Mouse (Mus musculus): Measurements from ENCODE around the gene Atp1b2. TPM values are rescaled to one million over a fixed set of nuclear protein-coding genes. Genes with fewer than 3 reads are reported as not detected.

The Atp1b2 gene
- total RNA-seq, 4 experiments from 2014 or later, result 386 to 493 (median 443) TPM

Small RNAs within 50 kb of the gene (microRNA-seq; reads per million reads assigned to microRNA genes)
- gene Mir467f, result 0 reads per million in 2 experiments

Other genes with a start within 250 kb of the Atp1b2 start
- 100 to 1,000 TPM; 435 to 510 (median 495) TPM for gene Chd3, start 236.5 kb downstream of the Atp1b2 start, total RNA-seq (2022)
- gene Naa38, start 210.5 kb downstream of the Atp1b2 start, total RNA-seq (2022), result 100 to 1,000 TPM; 101 to 126 (median 111) TPM
- gene Cyb5d1, start 210.3 kb downstream of the Atp1b2 start, total RNA-seq (2022), result 10 to 100 TPM; 37.5 to 51.2 (median 46.5) TPM
- 1 to 10 TPM; 2.2 to 2.8 (median 2.5) TPM for gene Tmem88, start 207.7 kb downstream of the Atp1b2 start, total RNA-seq (2022)
- 10 to 100 TPM; 32.3 to 36.4 (median 34.8) TPM for gene Kdm6b, start 192.3 kb downstream of the Atp1b2 start, total RNA-seq (2022)
- gene Dnah2, start 56.8 kb downstream of the Atp1b2 start, total RNA-seq (2022), result 1 to 10 TPM; 3.1 to 6.3 (median 5.0) TPM
- 100 to 1,000 TPM; 115 to 132 (median 124) TPM for gene Efnb3, start 45.7 kb downstream of the Atp1b2 start, total RNA-seq (2022)
- 10 to 100 TPM; 12.2 to 17.8 (median 12.3) TPM for gene Wrap53, start 25.7 kb downstream of the Atp1b2 start, total RNA-seq (2022)
- 10 to 100 TPM; 27.7 to 36.7 (median 33.7) TPM for gene Trp53, start 25.6 kb downstream of the Atp1b2 start, total RNA-seq (2022)
- under 1 TPM in 2 of 4 experiments, not detected in 2; 0.59 to 0.92 TPM for gene Shbg, start 12.0 kb upstream of the Atp1b2 start, total RNA-seq (2022)
- 10 to 100 TPM; 13.3 to 19.2 (median 14.8) TPM for gene Sat2, start 16.1 kb upstream of the Atp1b2 start, total RNA-seq (2022)
- gene Fxr2, start 27.0 kb upstream of the Atp1b2 start, total RNA-seq (2022), result 100 to 1,000 TPM; 132 to 154 (median 139) TPM
- gene Sox15, start 49.4 kb upstream of the Atp1b2 start, total RNA-seq (2022), result not detected
- 10 to 100 TPM; 51.3 to 60.6 (median 56.8) TPM for gene Mpdu1, start 56.7 kb upstream of the Atp1b2 start, total RNA-seq (2022)
- 100 to 1,000 TPM in 1 of 4 experiments, 10 to 100 TPM in 3; 10.8 to 113 (median 55.2) TPM for gene Cd68, start 60.2 kb upstream of the Atp1b2 start, total RNA-seq (2022)
- gene Eif4a1, start 66.5 kb upstream of the Atp1b2 start, total RNA-seq (2022), result 100 to 1,000 TPM; 319 to 328 (median 325) TPM
- gene Senp3, start 76.1 kb upstream of the Atp1b2 start, total RNA-seq (2022), result 100 to 1,000 TPM in 3 of 4 experiments, 10 to 100 TPM in 1; 82.9 to 123 (median 105) TPM
- 1 to 10 TPM; 2.9 to 3.8 (median 3.2) TPM for gene Tnfsf13, start 79.8 kb upstream of the Atp1b2 start, total RNA-seq (2022)
- gene Tnfsf12, start 89.9 kb upstream of the Atp1b2 start, total RNA-seq (2022), result 10 to 100 TPM in 3 of 4 experiments, 1 to 10 TPM in 1; 9.5 to 17.3 (median 14.4) TPM
- 1 to 10 TPM in 3 of 4 experiments, under 1 TPM in 1; 0.83 to 2.2 (median 1.3) TPM for gene Tnfsfm13, start 90.2 kb upstream of the Atp1b2 start, total RNA-seq (2022)
- gene Polr2a, start 152.7 kb upstream of the Atp1b2 start, total RNA-seq (2022), result 10 to 100 TPM; 53.8 to 60.8 (median 59.1) TPM
- not detected for gene Slc35g3, start 156.0 kb upstream of the Atp1b2 start, total RNA-seq (2022)
- gene Zbtb4, start 160.0 kb upstream of the Atp1b2 start, total RNA-seq (2022), result 100 to 1,000 TPM; 121 to 145 (median 129) TPM
- gene Chrnb1, start 190.0 kb upstream of the Atp1b2 start, total RNA-seq (2022), result 1 to 10 TPM in 3 of 4 experiments, under 1 TPM in 1; 0.49 to 2.2 (median 1.1) TPM
- 10 to 100 TPM; 26.1 to 36.5 (median 30.6) TPM for gene Fgf11, start 195.9 kb upstream of the Atp1b2 start, total RNA-seq (2022)
- under 1 TPM in 2 of 4 experiments, not detected in 2; 0.17 to 0.47 TPM for gene Tmem102, start 199.7 kb upstream of the Atp1b2 start, total RNA-seq (2022)
- not detected for gene Gm39566, start 209.4 kb upstream of the Atp1b2 start, total RNA-seq (2022)
- not detected for gene Spem2, start 212.5 kb upstream of the Atp1b2 start, total RNA-seq (2022)
- under 1 TPM in 2 of 4 experiments, not detected in 2; 0.31 to 0.75 TPM for gene Spem1, start 216.2 kb upstream of the Atp1b2 start, total RNA-seq (2022)
- 100 to 1,000 TPM; 189 to 200 (median 199) TPM for gene Nlgn2, start 231.8 kb upstream of the Atp1b2 start, total RNA-seq (2022)
- 100 to 1,000 TPM; 113 to 131 (median 121) TPM for gene Tmem256, start 232.6 kb upstream of the Atp1b2 start, total RNA-seq (2022)
- gene Plscr3, start 240.4 kb upstream of the Atp1b2 start, total RNA-seq (2022), result 10 to 100 TPM; 17.1 to 21.8 (median 20.0) TPM

Measured in layer of hippocampus, adult 8-10 months (tissue).